Mouse (Mus musculus) mature B cell (primary cell): ENCODE measurements around the gene Cebpe.

Experiments used
- in situ Hi-C: fragments of 300-500 bp; cut with MboI; formaldehyde crosslinking; loops from 2 replicates; pipeline ENCODE4 v1.14.3; 2019

Cebpe gene

DNA sequence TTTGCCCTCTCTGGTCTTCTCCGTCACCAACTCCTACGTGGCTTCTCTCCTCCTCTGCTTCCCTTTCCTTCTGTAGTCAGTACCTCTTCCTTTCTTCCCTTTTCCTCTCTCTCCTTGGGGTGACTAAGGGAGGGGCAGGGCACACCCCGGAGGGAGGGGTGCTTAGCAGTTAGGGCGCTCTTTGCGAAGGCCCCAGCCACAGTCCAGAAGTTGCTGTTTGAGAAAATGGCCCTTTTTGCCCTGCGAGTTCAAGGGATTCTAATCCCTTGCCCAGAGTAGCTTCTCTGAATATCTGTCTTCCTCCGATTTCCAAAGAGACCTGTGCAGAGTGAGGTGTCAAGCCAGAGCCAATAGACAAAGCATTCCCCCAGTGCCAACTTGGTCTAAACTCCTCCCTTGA, at the start of gene Cebpe:
Cebpe (minus strand) TSS at position 101 of the 400 bp plus-strand sequence.
- in situ Hi-C loops, result no loop called here

DNA sequence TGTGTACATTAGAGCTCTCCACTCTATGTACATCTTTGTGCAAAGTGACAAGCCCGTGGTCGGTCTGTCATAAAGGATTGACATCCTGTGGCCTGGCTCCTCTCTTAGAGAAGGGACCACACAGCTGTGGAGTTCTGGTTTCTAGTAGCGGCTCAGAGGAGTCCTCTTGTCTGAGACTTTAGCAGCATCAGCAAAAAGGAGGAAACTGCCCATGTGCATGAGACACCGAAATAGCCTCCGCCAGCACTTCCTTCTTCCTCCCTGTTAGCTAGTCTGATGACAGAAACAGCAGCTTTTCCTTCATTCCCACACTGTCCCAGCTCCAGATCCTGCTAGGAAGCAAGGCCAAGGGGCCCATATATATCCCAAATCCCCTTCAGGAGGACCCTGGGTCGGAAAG, 44.4 kb upstream of the Cebpe start:
- in situ Hi-C loops, result no loop called here

- in situ Hi-C loops, result no loop called here
Measured at GRCm38 (mm10) chr14:54754602-54755018, 42.6 kb upstream of the Cebpe start.

DNA sequence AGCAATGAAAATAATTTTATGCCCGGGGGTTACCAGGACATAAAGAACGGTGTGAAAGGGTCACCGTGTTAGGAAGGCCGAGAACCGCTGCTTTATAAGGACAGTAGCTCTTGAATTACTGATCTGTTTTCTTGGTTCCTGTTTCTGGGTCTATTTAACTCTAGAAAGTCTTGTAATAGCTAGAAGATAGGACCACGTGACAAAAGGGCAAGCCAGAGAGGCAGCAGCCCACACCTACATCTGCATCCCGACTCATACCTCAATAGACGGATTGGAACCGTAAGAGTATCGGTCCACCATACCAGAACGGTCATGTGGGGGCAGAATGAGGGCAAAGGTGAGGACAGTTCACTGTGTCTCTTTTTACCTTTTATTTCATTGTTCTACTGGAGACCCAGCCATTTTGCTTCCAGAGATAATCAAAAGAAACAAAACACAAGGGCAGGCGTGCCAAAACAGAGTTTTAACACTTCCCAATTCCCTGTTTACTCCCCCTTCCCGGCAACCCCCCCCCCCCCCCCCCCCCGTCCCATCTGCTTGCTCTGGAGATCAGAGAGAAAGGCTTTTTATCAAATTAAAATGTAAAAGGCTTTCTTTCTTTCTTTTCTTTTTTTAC, 42.1 kb upstream of the Cebpe start:
- in situ Hi-C loops, result no loop called here

DNA sequence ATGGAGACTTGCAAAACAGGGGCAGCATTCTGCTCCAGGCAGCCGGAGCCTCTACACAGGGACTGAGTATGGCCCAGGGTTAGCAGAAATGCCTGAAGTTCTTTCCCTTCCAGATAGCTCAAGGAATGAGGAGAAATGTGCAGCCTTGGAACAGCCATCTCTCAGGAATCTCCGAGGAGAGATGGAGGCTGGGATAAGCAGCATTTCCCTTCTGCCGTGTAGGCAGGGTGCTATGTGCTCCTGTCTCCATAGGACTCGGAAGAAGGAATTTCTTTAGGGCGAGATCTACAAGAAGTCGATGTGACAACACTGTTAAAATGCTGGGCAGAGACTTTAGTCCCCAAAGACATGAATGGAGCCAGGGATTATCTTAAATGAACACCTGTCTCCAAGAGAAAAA, 41.0 kb upstream of the Cebpe start:
- in situ Hi-C loops, result no loop called here

DNA sequence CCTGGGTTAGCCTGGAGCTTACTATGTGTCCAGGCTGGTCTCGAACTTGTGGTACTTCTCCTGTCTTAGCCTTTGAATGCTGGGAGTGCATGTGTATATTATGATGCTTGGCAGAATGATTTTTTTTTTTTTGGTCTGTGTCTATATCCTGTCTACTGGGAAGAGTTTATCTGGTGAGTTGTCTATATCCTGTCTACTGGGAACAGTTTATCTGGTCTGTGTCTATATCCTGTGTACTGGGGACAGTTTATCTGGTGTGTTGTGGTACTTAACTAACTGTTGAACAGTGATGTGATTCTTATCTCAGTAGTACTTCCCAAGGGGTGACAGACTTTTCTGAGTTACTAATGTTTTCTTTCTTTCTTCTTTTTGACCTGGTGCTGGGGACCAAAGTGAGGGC, 39.8 kb upstream of the Cebpe start:
- in situ Hi-C loops, result no loop called here

GRCm38 (mm10) chr14:54749238-54749637, 37.3 kb upstream of the Cebpe start:
- in situ Hi-C loops, result no loop called here

DNA sequence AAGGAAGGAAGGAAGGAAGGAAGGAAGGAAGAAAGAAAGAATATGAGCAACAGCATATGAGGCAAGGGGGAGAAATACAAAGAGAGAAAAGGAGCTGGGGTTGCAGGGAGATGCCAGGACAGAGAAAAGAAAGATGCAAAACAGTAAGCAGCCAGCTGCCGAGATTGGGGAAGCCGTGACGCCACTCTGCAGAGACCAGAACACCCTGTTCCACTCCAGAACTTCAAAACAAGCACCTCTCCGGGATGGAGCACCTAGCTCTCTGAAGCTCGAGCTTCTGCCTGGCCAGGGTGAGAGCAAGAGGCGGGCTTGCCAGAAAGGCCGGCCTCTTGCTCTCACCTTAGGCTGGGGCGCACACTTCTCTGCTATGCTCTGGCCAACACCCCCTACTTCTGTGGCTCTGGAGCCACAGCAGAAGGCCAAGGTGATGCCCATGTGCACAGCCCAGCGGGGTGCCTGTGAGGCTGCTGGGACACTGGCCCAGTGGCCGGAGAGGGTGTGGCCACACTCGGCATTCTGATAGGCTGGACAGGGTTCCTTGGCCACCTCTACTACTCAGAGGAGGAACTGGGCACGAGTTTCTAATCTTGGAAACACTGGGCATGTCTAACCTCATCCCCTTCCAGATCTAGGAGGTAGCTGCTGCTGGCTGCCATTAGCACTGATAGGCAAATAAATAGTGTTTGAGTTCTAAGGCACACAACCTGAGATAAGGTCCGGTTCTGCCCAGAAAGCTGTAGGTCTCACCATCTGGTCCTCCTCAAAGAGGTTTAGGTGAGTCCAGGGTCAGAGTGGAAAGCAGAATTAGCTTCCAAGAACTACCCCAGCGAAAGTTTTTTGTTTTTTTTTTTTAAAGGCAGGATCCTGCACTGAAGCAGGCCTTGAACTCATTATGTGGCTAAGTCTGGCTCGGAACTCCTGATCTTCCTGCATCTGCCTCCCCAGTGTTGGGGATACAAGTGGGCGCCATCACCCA, 36.3 kb upstream of the Cebpe start:
- in situ Hi-C loops, result no loop called here

- in situ Hi-C loops, result no loop called here
Measured at GRCm38 (mm10) chr14:54746038-54746437, 34.1 kb upstream of the Cebpe start.

GRCm38 (mm10) chr14:54744473-54744872, 32.5 kb upstream of the Cebpe start:
- in situ Hi-C loops, result no loop called here

DNA sequence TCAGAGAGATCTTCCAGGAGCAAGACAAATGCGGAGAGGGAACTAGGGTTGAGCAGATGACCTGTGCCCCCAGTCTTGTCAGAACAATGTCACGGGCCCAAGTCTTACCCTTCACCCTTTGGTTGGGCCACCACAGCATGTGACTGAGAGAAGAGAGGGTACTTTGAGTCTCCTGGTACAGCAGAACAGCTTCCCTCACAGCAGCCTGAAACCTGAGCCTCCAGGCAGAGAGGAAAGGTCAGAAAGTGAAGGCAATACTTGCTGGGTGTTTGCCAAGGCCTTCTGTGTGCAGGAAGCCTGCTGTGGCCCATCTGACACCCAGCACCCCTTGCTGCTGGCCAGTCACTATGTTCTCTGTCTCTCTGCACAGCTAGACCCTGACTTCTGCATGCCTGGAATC, 30.4 kb upstream of the Cebpe start:
- in situ Hi-C loops, result no loop called here

DNA sequence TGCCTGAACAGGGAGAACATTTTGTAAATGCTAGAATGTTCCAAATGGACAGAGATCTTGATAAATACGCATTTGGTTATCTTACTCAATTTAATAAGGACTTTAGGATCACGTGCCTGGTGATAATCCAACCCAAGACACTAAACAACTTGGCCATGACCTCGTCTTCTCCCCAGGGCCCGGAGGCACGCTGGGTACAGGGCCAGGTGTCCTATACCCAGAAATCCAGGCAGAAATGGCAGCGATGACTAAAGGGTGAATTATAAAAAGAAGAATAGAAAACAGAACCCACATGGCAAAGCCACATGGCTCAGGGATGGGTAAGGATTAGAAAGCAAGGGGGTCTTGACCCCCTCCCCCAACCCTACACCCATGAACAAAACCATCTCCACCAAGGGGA, 29.7 kb upstream of the Cebpe start:
- in situ Hi-C loops, result no loop called here

DNA sequence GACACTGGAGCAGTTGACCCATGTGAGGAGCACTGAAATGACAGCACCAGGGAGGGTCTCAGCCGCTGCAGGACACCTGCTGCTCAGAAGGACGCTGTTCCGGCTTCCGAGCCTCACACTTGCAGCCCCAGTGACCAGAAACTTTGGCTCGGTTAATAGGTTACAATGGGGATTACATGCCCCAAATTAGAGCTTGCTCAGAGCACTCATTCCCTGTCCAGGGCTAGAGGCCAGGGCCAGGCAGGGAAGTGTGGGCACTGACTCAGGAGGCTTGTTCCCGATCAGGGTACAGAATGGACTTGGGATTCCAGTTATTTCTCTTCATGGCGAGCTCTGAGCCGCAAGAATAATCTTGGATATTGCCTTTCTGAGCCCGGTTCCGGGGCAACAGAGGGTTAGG, 25.7 kb upstream of the Cebpe start:
- in situ Hi-C loops, result no loop called here

DNA sequence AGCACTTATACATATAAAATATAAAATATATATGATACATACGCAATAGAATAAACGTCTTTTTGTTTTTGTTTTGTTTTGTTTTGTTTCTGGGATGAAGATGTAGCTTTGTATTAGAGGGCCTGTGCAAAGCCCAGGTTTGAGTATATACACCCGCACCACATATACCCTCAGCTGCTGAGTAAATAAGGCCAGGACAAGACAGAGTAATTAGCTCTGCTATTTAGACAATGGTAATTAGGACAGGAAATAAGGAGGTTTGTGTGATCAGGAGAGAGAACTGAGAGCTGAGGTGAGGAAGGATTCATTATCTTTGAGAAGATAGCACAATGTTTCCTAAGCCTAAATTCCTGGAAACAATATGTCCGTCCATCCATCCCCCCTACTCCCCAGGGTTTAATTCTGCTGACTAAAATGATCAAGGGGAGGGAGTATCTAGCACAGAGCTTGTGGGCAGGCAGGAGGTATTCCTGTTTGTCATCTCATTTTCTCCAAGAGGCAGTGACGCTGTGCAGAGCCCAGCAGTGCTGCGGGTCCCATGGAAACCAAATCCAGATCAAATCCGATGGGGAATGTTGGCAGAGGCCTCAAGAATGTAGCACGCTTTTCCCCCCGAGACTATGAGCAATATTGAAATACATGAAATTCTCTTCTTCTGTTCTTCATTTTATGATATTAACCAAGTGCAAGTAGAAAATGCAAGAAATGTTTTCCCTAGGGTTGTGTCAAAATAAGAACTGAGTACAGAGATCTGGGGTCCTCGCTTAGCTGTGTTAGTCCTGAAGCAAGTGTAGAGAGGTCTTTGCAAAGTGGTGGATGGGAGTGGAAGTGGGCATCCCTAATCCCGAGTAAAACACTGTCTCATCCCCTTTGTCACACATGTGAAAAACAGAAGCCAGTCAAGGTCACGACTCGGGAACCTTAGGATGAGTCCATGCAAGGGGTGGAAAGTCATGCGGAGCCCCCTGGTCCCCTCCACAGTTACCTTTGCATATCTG, 24.9 kb upstream of the Cebpe start:
- in situ Hi-C loops, result no loop called here

DNA sequence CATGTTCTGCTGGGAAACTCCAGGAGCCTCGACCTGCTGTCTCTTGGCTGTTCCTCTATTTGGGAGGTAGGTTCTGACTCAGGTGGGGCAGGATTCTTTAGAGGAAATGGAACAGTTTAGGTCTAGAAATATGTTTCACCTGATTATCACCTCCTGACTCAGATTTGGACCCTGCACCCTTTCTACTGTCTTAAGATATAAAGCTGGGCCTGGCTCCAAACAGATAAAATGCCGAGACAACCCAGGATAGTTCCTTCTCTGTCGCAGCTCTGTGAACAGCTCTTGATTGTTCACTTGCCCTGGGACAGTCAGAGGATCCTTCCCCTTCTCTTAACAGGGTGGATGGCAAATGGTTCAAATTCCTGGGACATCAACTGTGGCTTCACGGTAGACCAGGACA, 23.2 kb upstream of the Cebpe start:
- in situ Hi-C loops, result no loop called here

DNA sequence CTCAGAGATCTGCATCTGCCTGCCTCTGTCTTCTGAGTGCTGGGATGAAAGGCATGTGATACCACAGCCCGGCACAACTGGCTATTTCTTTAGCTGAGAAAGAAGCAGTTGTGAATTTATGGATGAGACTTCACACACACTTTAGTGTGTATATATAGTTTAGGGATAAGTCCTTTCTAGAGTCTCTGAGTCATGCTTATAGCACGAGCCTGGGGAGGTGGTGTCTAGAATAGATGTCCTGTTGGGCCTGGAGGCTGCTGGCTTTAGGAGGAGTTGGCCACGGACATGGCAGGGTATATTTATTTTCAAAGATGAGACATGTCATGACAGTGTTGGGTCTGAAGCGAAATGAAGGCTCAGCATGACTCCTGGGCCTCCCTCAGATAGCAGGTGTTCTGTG, 22.0 kb upstream of the Cebpe start:
- in situ Hi-C loops, result no loop called here

DNA sequence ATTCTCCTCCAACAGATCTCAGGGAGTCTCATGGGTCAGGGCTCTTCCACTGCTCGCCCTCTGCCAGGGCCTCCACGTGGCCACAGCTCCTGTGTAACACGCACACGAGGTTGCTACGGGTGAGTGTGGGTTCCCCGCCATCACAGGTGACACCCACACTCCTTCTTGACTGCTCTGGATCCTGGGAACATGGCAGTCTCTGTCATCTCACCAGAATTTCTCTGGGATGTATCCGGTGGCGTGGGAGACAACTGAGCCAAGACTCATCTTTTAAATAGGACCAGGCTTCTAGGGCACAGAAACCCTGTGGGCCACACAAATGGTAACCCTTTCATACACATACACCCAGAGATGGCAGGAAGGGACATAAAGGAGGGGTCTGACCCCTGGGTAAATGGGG, 20.2 kb upstream of the Cebpe start:
- in situ Hi-C loops, result no loop called here

- in situ Hi-C loops, result no loop called here
Measured at GRCm38 (mm10) chr14:54730305-54730704, 18.3 kb upstream of the Cebpe start.

GRCm38 (mm10) chr14:54728823-54729653, 17.1 kb upstream of the Cebpe start:
- in situ Hi-C loops, result no loop called here

DNA sequence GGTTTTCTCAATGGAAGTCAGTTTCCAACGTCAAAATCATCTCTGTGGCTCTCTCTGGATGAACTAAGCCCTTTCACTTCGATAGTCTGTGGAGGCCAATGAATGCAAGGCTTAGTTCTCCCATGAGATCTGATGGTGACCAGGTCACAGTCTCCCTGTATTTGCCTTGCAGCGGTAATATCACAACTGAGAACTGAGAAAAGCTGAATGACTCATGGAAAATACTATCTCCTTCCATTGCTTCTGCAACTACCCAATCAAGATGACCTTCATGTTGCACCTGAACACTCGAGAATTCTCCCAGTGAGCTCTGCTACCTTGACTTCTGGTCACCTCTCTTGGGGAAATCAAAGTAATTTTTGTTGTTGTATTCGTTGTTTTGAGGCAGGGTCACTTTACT, 15.6 kb upstream of the Cebpe start:
- in situ Hi-C loops, result no loop called here

DNA sequence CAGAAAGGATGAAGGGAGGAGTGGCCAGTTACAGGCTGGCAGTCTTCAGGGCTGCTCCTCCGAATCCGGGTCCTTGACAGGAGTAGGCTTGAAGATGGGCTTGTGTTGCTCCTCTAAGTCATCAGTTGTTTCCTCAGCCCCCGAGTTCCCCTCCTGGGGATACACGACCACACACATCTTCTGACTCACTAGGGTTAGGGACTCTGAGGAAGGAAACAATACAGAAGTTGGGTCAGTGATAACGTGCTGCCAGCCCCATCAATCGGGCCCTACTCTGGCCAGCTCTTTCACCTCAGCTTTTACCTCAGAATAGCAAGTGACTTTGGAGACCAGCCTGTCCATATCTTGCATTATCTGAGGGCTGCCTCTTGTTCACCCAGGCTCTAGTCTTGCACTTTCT, 12.1 kb upstream of the Cebpe start:
- in situ Hi-C loops, result no loop called here
